Mouse (Mus musculus): Measurements from ENCODE around the gene Brsk2.

Brsk2 gene

GRCm38 (mm10) chr7:141956174-141956566, 6.6 kb downstream of the Brsk2 start:
- no peak for DNase-seq

- DNase-seq: no peak
Measured at GRCm38 (mm10) chr7:141957524-141958051, 8.0 kb downstream of the Brsk2 start.

- no peak for DNase-seq
Measured at GRCm38 (mm10) chr7:141958211-141958610, 8.7 kb downstream of the Brsk2 start.

DNA sequence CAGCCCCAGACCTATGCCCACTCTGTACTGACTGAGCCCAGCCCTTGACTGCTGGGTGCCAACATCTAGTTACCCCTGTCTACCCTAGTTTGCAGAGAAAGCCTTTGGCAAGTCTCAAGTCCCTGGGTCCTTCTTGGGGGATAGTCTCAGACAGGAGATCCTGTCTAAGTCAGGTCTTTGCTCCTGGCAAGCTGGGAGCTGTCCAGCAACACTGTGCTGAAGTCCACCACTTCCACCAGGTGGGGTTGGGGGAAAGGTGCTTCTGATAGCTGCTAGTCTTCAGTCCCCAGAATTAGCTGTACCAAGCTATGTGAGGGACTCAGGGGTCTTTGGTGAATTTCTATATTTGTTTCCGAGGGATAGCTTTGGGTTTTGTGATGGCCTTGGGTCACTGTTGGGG, 9.6 kb downstream of the Brsk2 start:
- no peak for DNase-seq

GRCm38 (mm10) chr7:141960926-141961325, 11.4 kb downstream of the Brsk2 start:
- no peak for DNase-seq

DNA sequence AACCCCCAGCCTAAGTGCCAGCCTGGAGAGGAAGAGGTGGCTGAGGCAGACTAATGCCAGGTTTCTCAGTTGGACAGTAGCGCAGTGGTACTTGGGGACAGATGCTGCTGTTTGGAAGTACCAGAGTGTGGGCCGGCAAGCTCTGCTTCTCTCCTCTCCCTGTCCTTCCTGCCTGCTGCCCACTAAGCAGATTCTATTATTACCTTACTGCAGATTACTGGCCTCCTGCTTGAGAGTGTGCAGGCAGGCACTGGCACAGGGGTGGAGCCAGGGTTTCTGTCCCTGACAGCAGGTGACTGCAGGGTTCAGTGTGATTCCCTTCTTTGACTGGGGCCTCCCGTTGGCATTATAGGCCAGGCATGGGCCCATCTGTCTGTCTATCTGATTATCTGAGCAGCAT, 11.9 kb downstream of the Brsk2 start:
- DNase-seq: no peak

DNA sequence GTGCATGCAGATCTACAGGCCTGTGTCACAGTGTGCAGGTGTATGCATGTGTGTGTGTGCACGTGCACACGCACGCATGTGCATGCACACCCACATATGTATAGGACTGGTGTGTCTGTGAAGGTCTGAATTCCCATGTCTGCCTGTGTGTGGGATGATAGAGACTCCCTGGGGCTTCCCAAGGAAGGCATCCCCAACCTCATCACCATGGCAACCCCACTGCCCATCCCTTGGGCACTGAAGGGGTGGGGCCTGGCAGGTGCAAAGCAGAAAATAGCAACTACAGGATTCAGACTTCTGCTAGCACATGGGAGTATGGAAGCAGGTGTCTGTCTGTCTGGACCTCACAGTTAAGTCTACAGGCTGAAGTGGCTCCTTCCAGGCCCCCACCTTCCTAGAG, 13.0 kb downstream of the Brsk2 start:
- DNase-seq: no peak

- DNase-seq: no peak
Measured at GRCm38 (mm10) chr7:141966281-141966680, 16.7 kb downstream of the Brsk2 start.

GRCm38 (mm10) chr7:141972831-141973619, 23.5 kb downstream of the Brsk2 start:
- peak; percentile 33 for DNase-seq

DNA sequence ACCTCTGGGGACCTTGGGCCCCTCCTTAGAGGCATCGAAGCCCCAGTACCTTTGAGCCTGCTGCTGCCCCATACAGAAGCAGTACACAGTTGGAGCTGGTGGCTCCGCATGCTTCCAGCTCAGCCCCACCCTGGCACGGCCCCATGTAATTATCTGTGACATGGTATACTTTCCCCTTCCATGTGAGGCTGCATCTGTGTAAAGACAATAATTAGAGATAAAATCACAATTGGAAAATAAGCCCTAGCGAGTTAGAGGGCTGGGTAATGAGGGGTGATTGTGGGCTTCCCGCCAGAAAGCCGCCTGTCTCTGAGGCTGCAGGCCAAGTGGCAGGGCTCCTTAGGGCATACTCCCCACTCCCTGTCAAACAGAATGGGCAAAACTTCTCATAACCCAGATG, 28.5 kb downstream of the Brsk2 start:
- DNase-seq: peak; percentile 38

GRCm38 (mm10) chr7:141979247-141979646, 29.7 kb downstream of the Brsk2 start:
- no peak for DNase-seq

DNA sequence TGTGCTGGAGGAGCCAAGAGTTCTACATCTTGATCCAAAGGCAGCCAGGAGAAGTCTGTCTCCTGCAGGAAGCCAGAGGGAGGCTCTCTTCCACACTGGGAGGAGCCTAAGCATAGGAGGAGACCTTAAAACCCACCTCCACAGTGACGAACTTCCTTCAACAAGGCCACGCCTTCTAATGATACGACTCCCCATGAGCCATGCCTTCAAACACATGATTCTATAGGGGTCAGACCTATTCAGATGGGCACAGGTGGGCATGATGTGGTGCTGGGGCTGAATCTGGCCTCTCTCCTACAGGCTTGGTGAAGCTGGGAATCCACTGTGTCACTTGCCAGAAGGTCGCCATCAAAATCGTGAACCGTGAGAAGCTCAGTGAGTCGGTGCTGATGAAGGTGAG, 31.7 kb downstream of the Brsk2 start:
- DNase-seq: no peak

DNA sequence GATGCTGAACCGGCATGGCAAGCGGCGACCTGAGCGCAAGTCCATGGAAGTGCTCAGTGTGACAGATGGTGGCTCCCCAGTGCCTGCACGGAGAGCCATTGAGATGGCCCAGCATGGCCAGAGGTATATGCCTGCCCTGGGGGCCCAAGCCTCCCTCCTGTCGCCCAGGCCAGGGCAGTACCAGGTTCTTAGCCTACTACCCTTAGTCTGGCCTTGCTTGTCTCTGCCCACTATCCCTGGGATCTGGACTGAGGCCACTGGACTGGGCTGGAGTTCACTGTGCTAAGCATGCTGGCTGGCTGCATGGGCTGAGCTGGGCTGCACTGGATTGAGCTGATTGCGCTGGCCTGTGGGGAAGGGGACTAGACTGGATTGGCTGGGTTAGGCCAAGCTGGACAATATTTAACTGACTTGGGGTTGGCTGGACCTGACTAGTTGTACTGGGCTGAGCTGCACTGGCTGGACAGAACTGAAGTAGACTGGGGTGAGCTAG, 38.8 kb downstream of the Brsk2 start:
- DNase-seq: no peak

DNA sequence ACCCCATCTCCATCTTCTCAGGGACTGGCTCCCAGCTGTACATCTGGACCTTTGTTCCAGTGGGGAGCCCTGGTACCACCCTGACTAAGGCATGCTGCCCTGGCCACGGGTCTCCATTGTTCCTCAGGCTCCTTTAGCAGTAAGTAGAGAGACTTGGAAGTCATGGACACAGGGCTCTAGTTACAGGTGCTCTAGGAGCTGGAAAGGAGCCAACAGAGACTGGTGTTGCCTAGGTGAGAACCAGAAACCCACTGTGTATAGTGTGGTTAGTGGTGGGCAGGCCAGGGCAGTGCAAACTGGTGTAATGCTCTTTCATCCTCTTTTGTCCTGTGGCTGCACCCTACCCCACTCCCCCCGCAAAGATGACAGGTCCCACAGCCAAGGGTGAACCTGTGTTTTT, 41.6 kb downstream of the Brsk2 start:
- DNase-seq: no peak

- no peak for DNase-seq
Measured at GRCm38 (mm10) chr7:141994121-141994520, 44.6 kb downstream of the Brsk2 start.

DNA sequence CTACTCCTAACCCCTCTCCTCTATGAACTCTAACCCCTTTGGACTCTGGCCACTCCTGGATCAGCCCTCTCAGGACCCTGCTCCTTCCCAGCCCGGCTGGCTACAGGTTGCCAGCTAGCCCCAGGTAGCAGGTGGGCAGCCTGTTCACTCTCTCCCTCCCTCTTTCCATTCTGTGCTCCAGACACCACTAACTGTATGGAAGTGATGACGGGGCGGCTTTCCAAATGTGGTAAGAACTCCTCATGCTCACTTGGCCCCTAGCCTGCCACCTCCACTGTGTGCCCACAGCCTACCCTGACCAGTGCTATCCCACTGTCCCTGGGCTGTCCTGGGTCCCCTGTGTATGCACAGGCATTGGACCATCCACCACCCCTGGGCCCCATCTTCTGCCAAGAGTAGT, 51.1 kb downstream of the Brsk2 start:
- DNase-seq: no peak

- peak; percentile 49 for DNase-seq
Measured at GRCm38 (mm10) chr7:142001597-142002340, 52.2 kb downstream of the Brsk2 start.

DNA sequence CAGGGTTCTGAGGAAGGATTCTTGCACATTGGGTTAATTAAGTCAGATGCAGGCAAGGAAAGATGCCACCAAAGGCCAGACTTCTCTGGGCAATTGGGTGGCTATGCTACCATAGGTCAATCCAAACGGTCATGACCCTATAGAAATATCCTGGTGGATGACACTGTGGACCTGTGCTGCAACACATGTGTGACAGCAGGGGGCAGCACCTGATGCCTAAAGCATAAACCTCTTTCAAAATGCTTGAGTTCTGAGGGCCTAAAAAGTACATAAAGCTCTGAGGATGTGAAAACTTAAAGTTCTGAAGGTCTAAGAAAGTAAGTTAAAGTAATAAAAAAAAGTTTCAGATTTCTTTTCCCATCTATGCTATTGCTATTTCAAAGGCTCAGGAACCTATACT, 67.0 kb downstream of the Brsk2 start:
- peak; percentile 58 for DNase-seq

GRCm38 (mm10) chr7:142019699-142020098, 70.1 kb downstream of the Brsk2 start:
- DNase-seq: no peak

- DNase-seq: no peak
Measured at GRCm38 (mm10) chr7:142020827-142021226, 71.3 kb downstream of the Brsk2 start.

DNA sequence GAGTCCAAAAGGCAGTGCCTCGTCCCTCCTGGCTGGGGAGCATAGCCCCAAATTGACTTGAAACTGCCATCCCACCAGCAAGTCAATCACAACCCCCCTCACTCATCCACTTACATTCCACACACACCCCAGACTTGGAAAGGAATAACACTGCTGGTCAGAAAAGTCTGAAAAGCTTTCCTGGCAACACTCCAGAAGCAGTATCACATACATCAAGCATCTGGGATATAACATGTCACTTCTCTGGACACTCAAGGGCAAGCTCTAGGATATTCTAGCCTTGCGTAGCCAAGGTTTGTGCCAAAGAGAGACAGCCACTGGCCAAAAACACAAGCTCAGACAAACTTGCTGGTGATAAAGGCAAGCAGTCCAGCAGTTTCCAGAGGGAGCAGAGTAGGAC, 75.6 kb downstream of the Brsk2 start:
- DNase-seq: no peak

- DNase-seq: no peak
Measured at GRCm38 (mm10) chr7:142025926-142026325, 76.4 kb downstream of the Brsk2 start.

GRCm38 (mm10) chr7:142030073-142030472, 80.5 kb downstream of the Brsk2 start:
- DNase-seq: no peak

DNA sequence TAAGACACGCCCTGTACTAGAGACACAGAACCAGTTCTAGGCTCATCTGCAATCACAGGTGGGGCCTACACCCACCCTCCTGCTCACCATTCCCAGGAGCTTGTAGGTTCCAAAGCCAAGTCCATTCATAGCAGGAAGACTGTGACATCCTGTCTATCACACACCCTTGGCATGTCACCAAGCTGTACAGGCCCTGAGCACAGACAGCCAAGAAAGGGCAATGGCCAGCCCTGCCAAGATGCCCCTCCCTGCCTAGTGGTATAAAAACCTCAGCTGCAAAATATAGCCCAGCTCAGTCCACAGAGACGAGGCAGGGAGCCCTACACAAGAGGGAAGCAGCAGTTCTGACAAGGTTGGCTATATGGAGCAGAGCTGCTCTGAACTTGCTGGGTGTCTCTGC, 84.6 kb downstream of the Brsk2 start:
- no peak for DNase-seq

Measured in right cerebral cortex, postnatal 4 days (tissue).